Mouse (Mus musculus) mouse embryonic stem cell (cell line): ENCODE measurements around the gene Efcab14.

Experiments
- in situ Hi-C, 2 experiments: fragments of 300-500 bp; cut with MboI; formaldehyde crosslinking; loops; 1 replicate in 1 of 2; 3 replicates in 1 of 2; pipeline ENCODE4 v1.14.3; 2019 to 2020; ENCODE audit warnings: low sequenced_read_pairs in 2 of 2, low pct_unique_long_range_greater_than_20kb in 1 of 2, mixed read lengths in 1 of 2; ENCODE audit not compliant: unreplicated experiment in 1 of 2

Efcab14 gene

DNA sequence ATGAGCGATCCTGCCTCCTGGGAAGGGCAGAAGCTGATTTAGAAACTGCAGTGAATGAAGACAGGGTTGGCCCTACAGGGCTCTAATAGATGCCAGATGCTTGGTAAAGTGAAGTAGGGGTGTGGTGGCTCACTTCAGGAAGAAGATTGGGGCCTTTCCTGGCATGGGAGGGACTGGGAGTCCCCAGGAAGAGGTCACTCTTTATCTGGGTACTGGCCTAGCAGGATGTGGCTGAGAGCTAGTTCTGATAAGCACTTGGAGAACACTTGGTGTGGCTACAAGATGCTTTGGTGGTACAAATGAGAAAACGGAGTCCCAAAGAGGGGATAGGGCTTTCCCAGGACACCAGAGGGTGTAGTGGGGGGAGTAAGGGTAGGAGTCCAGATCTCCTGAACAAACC is 86.6 kb downstream of the Efcab14 start:
- in situ Hi-C loops, result no loop called here

DNA sequence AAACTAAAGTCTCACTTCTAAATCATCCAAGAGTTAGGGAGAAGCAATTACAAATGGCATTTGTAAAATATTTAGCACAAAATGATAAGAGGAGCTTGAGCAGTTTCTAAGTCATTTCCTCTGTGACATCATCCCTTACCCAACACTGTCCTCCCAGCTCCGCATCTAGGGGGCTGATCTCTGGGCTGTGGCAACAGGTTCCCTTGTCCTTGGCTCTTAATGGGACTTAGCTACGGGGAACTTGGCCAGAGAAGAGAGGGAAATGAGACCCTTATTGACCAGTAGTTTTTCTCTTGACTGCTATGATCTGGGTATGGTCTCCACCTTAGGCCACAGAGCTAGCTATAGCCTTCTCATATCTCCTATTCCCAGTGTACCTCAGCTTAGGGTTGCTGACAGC is 87.7 kb downstream of the Efcab14 start:
- in situ Hi-C loops, result no loop called here
